Mouse (Mus musculus) embryonic fibroblast, embryonic 13.5 days (primary cell): ENCODE data around the gene Rnf224.

Experiments
- CTCF ChIP-seq: IDR thresholded peaks from 2 replicates; pipeline ENCODE4 v1.5.1; 2011; ENCODE audit warnings: mild to moderate bottlenecking, control low read depth, low read length, moderate library complexity, borderline replicate concordance; ENCODE audit not compliant: insufficient read depth
- POLR2A ChIP-seq: IDR thresholded peaks from 2 replicates; pipeline ENCODE4 v1.6.1; 2011; ENCODE audit warnings: low read depth, mild to moderate bottlenecking, control low read depth, low read length, moderate library complexity

DNA sequence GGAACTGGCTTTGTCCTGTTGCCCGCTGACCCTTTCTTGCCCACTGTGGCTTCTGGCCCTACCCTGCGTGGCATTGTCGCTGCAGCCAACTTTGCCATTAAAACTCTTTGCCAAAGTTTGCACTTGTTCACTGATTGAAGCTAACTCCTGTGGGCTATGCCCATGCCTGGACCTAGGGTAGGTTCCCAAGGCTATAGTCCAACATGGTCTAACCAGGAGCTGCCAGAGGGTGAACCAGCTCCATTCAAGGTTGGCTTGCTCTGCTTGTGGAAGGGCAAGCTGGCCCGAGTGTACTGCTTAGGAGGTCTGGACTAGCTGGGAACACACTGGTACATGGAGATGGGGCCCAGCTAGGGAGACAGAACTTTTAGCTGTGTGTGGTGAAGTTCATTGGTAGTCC, 7.6 kb upstream of the Rnf224 start:
- no peak for TF ChIP-seq CTCF
- no peak for TF ChIP-seq POLR2A
